Mouse (Mus musculus): ENCODE measurements around the gene Hnrnpab.

DNA sequence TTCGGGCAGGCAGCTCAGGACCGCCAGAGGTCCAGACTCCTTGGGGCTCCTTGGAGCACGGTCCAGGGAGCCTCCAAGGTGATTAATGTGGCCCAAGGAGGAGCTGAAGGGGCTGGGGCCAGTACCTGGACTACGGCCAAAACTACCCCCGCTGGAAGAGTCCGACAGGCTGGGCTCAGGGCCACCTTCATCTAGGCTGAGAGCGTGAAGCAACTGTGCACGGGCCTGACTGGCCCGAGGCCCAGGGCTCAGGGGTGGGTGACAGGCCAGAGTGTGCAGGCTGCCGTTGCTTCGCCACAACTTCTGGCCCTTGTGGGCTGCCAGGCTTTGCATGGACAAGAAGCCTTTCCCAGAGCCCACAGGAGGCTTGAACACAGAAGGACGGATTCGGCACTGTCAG is 38.6 kb upstream of the Hnrnpab start:
- TF ChIP-seq CTCF (conservative IDR thresholded peaks at IDR 0.05; ENCODE audit: insufficient read depth, insufficient read length, low read depth, low read length) (no peak), POLR2A (IDR thresholded peaks at IDR 0.05; ENCODE audit: low read depth, low read length) (no peak)
